Mouse (Mus musculus): ENCODE results near the gene Kank4.

- no peak for TF ChIP-seq POLR2A (IDR thresholded peaks at IDR 0.05; ENCODE audit: insufficient read length, low read depth)
- no peak for TF ChIP-seq TCF12 (IDR thresholded peaks at IDR 0.05; ENCODE audit: insufficient read depth, poor library complexity, severe bottlenecking)
Observed at GRCm38 (mm10) chr4:98836519-98836918, 19.2 kb upstream of the Kank4 start.

Measured in myocyte (in vitro differentiated cells).